Mouse (Mus musculus): ENCODE data around the gene Szrd1.

Szrd1 gene

DNA sequence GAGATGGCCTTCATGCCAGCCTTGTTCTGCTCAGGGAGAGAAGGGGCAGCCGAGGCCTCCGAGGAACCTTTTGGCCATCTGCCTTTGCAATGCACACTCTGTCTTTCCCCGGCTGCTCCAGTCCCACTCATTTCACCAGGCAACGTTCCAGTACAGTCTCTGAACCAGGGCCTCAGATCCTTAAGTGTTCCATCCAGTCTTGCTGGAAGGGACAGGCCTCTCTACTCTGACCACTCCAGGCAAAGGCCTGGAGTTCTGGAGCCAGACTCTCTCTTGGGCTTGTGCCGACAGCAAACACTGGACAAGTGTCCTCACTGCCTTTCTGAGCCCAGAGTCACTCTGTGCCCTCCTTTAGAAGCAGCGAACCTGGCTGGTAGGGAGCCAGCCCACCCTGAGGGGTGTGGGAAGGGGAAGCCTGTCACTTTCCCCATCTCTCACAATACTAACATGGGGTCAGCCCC lies 25.0 kb downstream of the Szrd1 start:
- peak; percentile 45 to 51 for DNase-seq

GRCm38 (mm10) chr4:141113831-141114230 lies 25.7 kb downstream of the Szrd1 start:
- DNase-seq: peak in 1 of 2 experiments; percentile 39

DNA sequence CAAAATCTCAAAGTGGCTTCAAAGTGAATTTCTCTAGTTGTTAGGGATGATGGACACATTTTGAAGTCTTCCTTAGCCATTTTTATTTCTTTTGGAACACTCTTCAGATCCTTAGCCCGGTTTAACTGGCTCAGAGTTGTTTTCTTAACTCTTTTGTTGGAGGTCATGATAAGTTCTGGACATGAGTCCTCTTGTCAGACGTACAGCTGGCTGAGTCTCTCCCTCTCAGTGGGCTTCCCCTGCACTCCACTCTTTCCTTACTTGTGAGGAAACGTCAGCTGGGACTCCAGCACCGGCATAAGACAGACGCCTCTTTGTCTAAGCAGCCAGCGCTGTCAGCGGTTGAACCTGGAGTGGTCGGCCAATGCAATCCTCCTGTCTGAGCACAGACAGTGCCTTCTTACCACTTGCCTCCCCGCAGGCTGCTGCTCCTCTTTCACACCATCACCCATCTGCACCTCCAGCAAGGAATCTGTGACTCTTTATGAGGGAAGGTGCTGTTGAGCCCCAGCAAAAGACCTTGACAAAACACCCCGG lies 31.3 kb downstream of the Szrd1 start:
- DNase-seq: no peak

- no peak for DNase-seq
Observed at GRCm38 (mm10) chr4:141106526-141107183, 32.9 kb downstream of the Szrd1 start.

DNA sequence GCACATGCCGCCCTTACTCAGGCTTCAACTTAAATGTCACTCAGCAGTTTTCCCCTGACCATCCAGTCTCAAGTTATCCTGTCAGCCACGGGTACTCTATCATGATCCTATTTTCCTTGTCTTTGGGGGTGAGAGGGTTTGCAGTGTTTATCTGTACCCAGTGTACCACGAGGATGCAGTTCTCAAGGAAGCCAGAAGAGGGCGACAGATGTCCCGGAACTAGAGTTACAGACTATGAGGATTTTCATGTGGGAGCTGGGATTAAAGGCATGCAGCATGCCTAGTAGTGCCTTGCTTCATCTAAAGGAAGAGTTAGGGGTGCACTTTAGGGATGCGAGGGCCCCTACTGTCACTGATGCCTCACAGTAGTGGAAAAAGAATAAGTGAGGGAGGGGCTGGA lies 37.7 kb downstream of the Szrd1 start:
- DNase-seq: no peak

GRCm38 (mm10) chr4:141101291-141101690 lies 38.3 kb downstream of the Szrd1 start:
- DNase-seq: no peak

GRCm38 (mm10) chr4:141099956-141100355 lies 39.6 kb downstream of the Szrd1 start:
- DNase-seq: no peak

- no peak for DNase-seq
Observed at GRCm38 (mm10) chr4:141098935-141099334, 40.6 kb downstream of the Szrd1 start.

- DNase-seq: no peak
Observed at GRCm38 (mm10) chr4:141096710-141097109, 42.9 kb downstream of the Szrd1 start.

DNA sequence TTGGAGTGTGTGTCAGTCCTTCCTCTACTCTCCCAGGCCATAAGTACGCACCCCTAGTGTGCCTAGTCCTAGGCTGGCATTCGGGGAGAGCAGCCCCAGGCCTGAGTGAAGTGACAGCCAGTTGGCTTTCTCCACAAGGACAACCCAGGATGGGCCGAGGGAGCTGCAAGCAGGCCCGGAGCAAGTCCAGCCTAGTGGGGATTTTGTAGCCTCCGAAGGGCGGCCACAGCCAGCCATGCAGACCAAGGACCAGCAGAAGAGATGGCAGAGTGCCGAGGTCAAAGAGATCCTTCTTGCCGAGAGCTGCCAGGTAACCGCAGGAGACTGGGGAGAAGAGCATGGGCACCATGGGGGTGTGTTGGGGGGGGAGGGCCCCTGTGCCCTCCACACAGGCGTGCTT lies 44.6 kb downstream of the Szrd1 start:
- DNase-seq: no peak

- no peak for DNase-seq
Observed at GRCm38 (mm10) chr4:141088714-141089113, 50.9 kb downstream of the Szrd1 start.

GRCm38 (mm10) chr4:141088033-141088432 lies 51.5 kb downstream of the Szrd1 start, which contains the start of gene Spata21:
TSS of gene Spata21 (plus strand) at chr4:141088333.
- no peak for DNase-seq

DNA sequence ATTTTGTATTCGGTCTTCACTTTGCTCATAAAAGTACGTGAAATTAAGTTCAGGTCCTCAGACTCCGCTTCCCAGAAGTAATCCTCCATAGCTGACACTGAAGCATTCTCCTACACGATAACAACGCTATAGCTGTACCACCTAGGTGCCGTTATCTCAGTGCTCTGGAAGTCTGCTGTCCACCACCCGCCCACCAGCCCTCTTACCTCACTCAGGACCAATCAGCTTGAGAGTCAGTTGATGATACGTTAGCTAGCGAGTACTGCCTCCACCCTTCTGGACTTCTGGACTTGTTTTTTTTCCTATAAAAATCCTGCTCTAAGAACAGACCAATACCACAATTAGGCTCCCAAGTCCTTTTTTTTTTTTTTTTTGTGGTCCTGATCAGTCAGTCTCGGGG lies 52.7 kb downstream of the Szrd1 start:
- DNase-seq: no peak

DNA sequence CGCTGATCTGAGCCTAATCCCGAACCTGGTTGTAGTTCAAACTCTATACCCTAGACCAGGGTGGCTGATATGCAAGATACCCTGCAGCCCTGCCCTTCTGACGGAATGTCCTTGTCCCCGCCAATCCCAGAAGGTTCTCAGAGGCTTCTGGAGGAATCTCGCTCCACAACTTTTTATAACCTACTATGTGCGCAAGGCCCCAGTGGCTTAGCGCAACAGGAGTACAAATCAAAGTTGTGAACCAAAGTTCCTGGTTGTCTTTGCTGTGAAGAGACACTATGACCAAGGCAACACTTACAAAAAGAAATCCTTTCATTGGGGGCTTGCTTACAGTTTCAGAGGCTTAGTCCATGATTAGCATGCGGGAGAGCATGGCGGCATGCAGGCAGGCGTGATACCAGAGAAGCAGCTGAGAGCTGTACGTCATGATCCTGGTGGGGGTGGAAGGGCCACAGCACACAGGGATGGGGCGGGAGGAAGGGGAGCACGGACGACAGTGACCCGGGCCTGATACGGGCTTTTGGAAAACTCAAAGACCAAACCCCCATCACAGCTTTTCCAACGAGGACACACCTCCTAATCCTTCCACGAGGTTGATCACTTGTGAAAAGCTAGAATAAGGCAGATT lies 61.0 kb downstream of the Szrd1 start:
- DNase-seq: no peak

DNA sequence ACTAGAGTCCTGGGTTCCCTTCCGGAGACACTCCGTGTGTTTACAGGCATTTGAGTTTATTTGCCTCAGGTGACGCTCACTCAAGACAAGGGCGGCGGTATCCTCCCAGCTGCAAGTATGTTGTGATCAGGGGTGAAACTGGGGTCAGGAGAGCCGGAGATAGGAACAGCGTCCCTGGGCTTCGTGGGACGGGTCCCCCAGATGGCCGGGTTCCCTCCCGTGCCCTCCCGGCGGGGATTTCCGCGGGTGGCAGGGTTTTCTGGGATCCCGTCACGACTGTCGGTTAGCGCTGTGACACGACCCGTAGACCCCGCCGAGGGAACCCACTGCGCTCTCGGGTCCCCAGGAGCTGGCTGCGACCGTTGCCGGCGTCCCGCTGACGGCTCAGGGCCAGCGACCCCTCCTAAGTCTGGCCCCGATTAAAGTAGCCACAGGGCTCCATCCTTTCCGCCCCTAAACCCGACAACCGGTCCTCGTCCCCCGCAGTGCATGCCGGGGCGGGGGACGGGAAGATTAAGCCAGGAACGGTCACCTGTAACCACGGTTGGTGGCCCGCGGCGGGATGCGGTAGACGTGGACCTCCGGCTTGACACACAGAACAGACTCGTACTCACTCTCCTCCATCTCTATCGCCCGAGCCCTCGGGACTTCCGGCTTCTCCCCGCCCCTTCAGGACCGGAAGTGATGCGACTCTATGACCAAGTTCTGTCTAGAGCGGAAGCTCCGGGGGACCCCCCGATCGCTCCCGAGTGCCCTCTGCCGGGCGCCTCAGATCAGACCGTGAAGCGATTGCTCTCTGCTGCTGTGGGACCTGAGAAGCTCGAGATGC lies 61.7 kb downstream of the Szrd1 start, which contains the start of gene Necap2:
Necap2 (minus strand) TSS at position 677 of the 829 bp plus-strand sequence.
- peak; percentile 96 to 97 for DNase-seq

- DNase-seq: no peak
Observed at GRCm38 (mm10) chr4:141076761-141077506, 62.6 kb downstream of the Szrd1 start.

- no peak for DNase-seq
Observed at GRCm38 (mm10) chr4:141074109-141074508, 65.5 kb downstream of the Szrd1 start.

- peak; percentile 59 to 81 for DNase-seq
Observed at GRCm38 (mm10) chr4:141073661-141074060, 65.9 kb downstream of the Szrd1 start.

DNA sequence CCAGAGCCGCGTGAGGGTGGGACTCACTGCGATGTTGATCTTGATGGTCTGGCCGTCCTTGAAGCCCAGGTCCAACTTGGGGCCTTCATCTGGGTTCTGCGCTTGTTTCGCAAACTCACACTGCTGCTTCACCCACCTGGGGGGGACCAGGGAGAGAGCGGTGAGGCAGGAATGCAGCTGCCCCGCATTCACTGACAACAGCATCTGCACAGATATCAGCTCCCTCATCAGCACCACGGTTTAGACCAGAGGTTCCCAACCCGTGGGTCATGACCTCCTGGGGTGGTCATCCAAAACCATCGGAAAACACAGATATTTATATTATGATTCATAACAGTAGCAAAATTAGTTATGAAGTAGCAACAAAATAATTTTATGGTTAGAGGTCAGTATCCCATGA lies 67.1 kb downstream of the Szrd1 start:
- no peak for DNase-seq

DNA sequence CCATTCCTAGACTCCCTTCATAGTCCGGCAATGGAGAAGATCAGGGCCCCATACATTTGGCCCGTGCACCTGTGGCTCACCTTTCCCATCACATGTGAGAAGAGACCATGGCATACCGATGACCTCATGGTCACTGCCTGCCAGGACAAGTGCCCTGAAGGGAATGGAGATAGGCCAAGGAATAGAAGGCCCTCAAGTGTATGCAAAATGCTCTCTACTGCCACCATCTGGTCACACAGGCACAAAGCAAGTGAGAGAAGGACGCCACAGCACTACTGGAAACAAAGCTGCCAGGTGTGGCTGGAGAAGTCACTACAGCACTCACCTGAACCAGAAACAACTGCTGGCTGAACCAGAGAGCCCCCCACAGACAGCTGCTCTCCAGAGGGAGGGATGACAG lies 69.8 kb downstream of the Szrd1 start:
- DNase-seq: peak; percentile 68 to 76

DNA sequence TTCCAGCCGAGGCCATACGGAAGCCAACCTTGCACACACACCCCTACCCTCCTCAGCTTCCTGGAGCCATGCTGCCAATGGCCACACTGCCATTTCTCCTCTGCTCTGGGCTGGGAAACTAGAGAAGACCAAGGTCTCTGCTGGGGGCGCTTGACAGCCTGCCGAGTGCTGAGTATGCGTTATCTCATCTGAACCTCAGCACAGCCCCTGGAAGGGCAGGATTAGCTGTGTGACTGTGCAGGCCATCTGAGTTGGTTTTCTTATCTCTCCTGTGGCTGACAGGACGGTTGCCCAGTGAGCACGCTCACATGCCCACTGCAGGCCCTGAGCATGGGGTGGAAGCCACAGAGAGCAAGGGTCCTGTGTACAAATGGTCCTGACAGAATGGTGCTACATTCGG lies 70.9 kb downstream of the Szrd1 start:
- no peak for DNase-seq

DNA sequence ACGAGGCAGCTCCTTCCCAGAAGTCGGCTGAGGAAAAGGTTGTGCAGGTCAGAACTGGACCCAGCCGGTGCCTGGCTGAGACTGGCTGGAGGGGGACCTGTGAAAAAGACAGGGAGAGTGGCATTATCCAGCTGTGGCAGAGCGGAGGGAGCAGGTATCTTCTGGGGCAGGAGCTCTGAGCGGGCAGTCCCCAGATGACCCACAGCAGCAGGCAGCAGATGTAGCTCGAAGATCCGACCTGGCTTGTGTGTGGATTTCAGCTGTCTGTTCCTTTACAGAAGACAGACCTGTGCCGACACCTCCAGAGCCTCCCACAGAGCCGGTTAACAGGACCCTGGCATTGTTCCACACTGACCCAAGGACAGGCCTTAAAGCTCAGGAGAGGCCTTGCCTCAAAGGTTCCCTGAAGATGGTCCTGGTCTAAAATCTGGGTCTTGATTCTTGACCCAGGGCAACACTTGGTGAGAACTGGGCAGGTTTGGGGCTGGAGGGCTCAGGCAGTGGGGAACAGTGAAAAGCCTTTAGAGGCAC lies 72.0 kb downstream of the Szrd1 start:
- DNase-seq: peak in 1 of 2 experiments; percentile 59

Data from cerebellum, postnatal 25 days (tissue).